Mouse (Mus musculus): ENCODE measurements around the gene Olfr1056.
A peak's percentile ranks its signal among the peaks of the same experiment; 100 is the strongest.
"Not testable (repeated sequence)": the region's sequence is repeated elsewhere in the genome, so short reads cannot be mapped to it uniquely, and the experiment has no call there.

Olfr1056 gene

GRCm38 (mm10) chr2:86362369-86362768 is at the start of gene Olfr1056:
Gene Olfr1056, minus strand, starts transcription at chr2:86362469.
- DNase-seq (ENCODE audit: low read depth, low spot score) = no peak

- DNase-seq (ENCODE audit: low read depth, low spot score) = no peak
Measured at GRCm38 (mm10) chr2:86395114-86395513, 32.8 kb upstream of the Olfr1056 start.

- DNase-seq (ENCODE audit: low read depth, low spot score) = not testable (repeated sequence)
Measured at GRCm38 (mm10) chr2:86388461-86388860, 26.2 kb upstream of the Olfr1056 start, which contains the start of gene Olfr1058. Gene Olfr1058, minus strand, starts transcription at chr2:86388561.

- no peak for DNase-seq (ENCODE audit: low read depth, low spot score)
Measured at GRCm38 (mm10) chr2:86378293-86378692, 16.0 kb upstream of the Olfr1056 start, which contains the start of gene Olfr1057. Gene Olfr1057, minus strand, starts transcription at chr2:86378393.

GRCm38 (mm10) chr2:86366342-86366741 is 4.1 kb upstream of the Olfr1056 start:
- DNase-seq (ENCODE audit: low read depth, low spot score) = not testable (repeated sequence)

- peak; percentile 7 for DNase-seq (ENCODE audit: low read depth, low spot score)
Measured at GRCm38 (mm10) chr2:86351751-86352150, 10.5 kb downstream of the Olfr1056 start.

GRCm38 (mm10) chr2:86350184-86350583 is 12.1 kb downstream of the Olfr1056 start, which contains the start of gene Olfr1055:
Gene Olfr1055, minus strand, starts transcription at chr2:86350284.
- DNase-seq (ENCODE audit: low read depth, low spot score) = no peak

- DNase-seq (ENCODE audit: low read depth, low spot score) = no peak
Measured at GRCm38 (mm10) chr2:86335333-86335732, 26.9 kb downstream of the Olfr1056 start, which contains the start of gene Olfr1054. Gene Olfr1054, minus strand, starts transcription at chr2:86335433.

GRCm38 (mm10) chr2:86315184-86315583 is 47.1 kb downstream of the Olfr1056 start, which contains the start of gene Olfr1053:
Gene Olfr1053, minus strand, starts transcription at chr2:86315284.
- no peak for DNase-seq (ENCODE audit: low read depth, low spot score)

Measured in brain, adult 2 months (tissue).